Mouse (Mus musculus): ENCODE measurements around the gene Pdss2.

GRCm38 (mm10) chr10:43362947-43363346 is 141.7 kb downstream of the Pdss2 start:
- TF ChIP-seq CTCF (IDR thresholded peaks at IDR 0.05; ENCODE audit: control insufficient read depth, insufficient read depth, insufficient replicate concordance, low read depth, low read length), result no peak
- TF ChIP-seq POLR2A (IDR thresholded peaks at IDR 0.05; ENCODE audit: control insufficient read depth, low read depth, low read length), result no peak
